Comparison of ENCODE assay signal across 18 mouse cellular contexts in genomic region chr9:34686798-34687197, GRCm38 (mm10).
A peak's percentile ranks its signal among the peaks of the same experiment; 100 is the strongest.
DNase-seq lines count a peak whose midpoint lies in the region.
"Had no signal": no experiment of that assay in that cellular context is flagged by ENCODE, and none has a peak within 500 bp of the region (broad histone marks: within the 10 kb centered on the region; RNA-seq: fewer than 3 reads in every experiment).

No protein-coding gene starts in this region.

- DNase-seq in frontal cortex, adult 2 months (ENCODE audit: extremely low spot score in 1 of 2, low spot score in 1 of 2) = peak; percentile 29 to 56
- no peak for DNase-seq in frontal cortex, postnatal 10 days (ENCODE audit: low spot score in 2 of 2)
- peak; percentile 43 to 52 for DNase-seq in left cerebral cortex, postnatal 14 days (ENCODE audit: low spot score in 2 of 2)
- DNase-seq in left cerebral cortex, adult 11 months (ENCODE audit: low spot score) = no peak
- peak; percentile 25 for DNase-seq in right cerebral cortex, postnatal 14 days
- DNase-seq in adrenal gland, postnatal 36 days = no peak
- DNase-seq in urinary bladder, postnatal 25 days (ENCODE audit: low spot score) = no peak
- DNase-seq: adrenal gland, adult 8-10 months; cerebellum, adult 11-12 months; cerebellum, postnatal 10 days; gastrocnemius, postnatal 25 days; heart, adult 2 months; kidney, adult 9 months; kidney, postnatal 10 days; liver, embryonic 13.5 days; lung, adult 18-20 months; lung, postnatal 4 days; thymus, postnatal 14 days had no signal

- intact Hi-C loops in left cerebral cortex, postnatal 14 days (cut with DNase I) = no loop called here

Comparison
In these comparisons a context has a peak if more than half of its experiments do, and no peak if none do; other contexts are left out.
1. DNase-seq: peak in frontal cortex, adult 2 months (2 of 2), left cerebral cortex, postnatal 14 days (2 of 2) and right cerebral cortex, postnatal 14 days (single experiment); none in frontal cortex, postnatal 10 days (0 of 2), left cerebral cortex, adult 11 months (single experiment), adrenal gland, postnatal 36 days (0 of 2) and urinary bladder, postnatal 25 days (single experiment).